Mouse (Mus musculus) mesoderm, embryonic 11.5 days (tissue): ENCODE measurements around the gene Cgas.
A peak's percentile ranks its signal among the peaks of the same experiment; 100 is the strongest.
"Not testable (repeated sequence)": the region's sequence is repeated elsewhere in the genome, so short reads cannot be mapped to it uniquely, and the experiment has no call there.

Source experiments
- DNase-seq: peaks from one replicate; pipeline ENCODE4 v3.0.0-alpha.2; 2012; ENCODE audit warnings: low read depth, low spot score

The Cgas gene

GRCm38 (mm10) chr9:78442579-78443392 is at the start of gene Cgas:
Cgas (minus strand) TSS chr9:78443237.
- DNase-seq: peak; percentile 25

- no peak for DNase-seq
Observed at GRCm38 (mm10) chr9:78492254-78492653, 49.2 kb upstream of the Cgas start.

GRCm38 (mm10) chr9:78491169-78491568 is 48.1 kb upstream of the Cgas start:
- DNase-seq: no peak

GRCm38 (mm10) chr9:78488890-78489420 is 45.9 kb upstream of the Cgas start, which contains the start of gene Eef1a1:
Eef1a1 (minus strand) TSS chr9:78489151.
- no peak for DNase-seq

- DNase-seq: not testable (repeated sequence)
Observed at GRCm38 (mm10) chr9:78488021-78488420, 45.0 kb upstream of the Cgas start.

GRCm38 (mm10) chr9:78484660-78485059 is 41.6 kb upstream of the Cgas start:
- DNase-seq: no peak

- no peak for DNase-seq
Observed at GRCm38 (mm10) chr9:78482386-78482785, 39.3 kb upstream of the Cgas start.

GRCm38 (mm10) chr9:78481423-78482331 is 38.6 kb upstream of the Cgas start:
- peak; percentile 99 for DNase-seq

GRCm38 (mm10) chr9:78480706-78481358 is 37.8 kb upstream of the Cgas start:
- peak; percentile 74 for DNase-seq

GRCm38 (mm10) chr9:78480227-78480626 is 37.2 kb upstream of the Cgas start:
- DNase-seq: not testable (repeated sequence)

- not testable (repeated sequence) for DNase-seq
Observed at GRCm38 (mm10) chr9:78479308-78479707, 36.3 kb upstream of the Cgas start.

GRCm38 (mm10) chr9:78478009-78478605 is 35.1 kb upstream of the Cgas start:
- not testable (repeated sequence) for DNase-seq

GRCm38 (mm10) chr9:78477021-78477551 is 34.0 kb upstream of the Cgas start:
- peak; percentile 62 for DNase-seq

- DNase-seq: no peak
Observed at GRCm38 (mm10) chr9:78476531-78477020, 33.5 kb upstream of the Cgas start.

GRCm38 (mm10) chr9:78475873-78476272 is 32.8 kb upstream of the Cgas start:
- DNase-seq: no peak

GRCm38 (mm10) chr9:78475383-78475780 is 32.3 kb upstream of the Cgas start:
- DNase-seq: no peak

- DNase-seq: no peak
Observed at GRCm38 (mm10) chr9:78474771-78475382, 31.8 kb upstream of the Cgas start.

GRCm38 (mm10) chr9:78474270-78474669 is 31.2 kb upstream of the Cgas start:
- DNase-seq: no peak

GRCm38 (mm10) chr9:78473588-78473987 is 30.6 kb upstream of the Cgas start:
- DNase-seq: no peak

GRCm38 (mm10) chr9:78465725-78466124 is 22.7 kb upstream of the Cgas start:
- DNase-seq: no peak
